Mouse (Mus musculus) olfactory bulb, adult 2 months (tissue): ENCODE results near the gene Kiz.

ENCODE experiments used
- CTCF ChIP-seq: fragments of 200-500 bp; IDR thresholded peaks from 2 replicates; pipeline ENCODE4 v1.5.1; 2012; ENCODE audit warnings: low read depth, mild to moderate bottlenecking, low read length, moderate library complexity; ENCODE audit not compliant: insufficient read depth
- POLR2A ChIP-seq: fragments of 200-500 bp; IDR thresholded peaks from 2 replicates; pipeline ENCODE4 v1.6.1; 2012; ENCODE audit warnings: mild to moderate bottlenecking, low read depth, low read length, moderate library complexity; ENCODE audit not compliant: insufficient read depth

GRCm38 (mm10) chr2:146856853-146857252, 1.2 kb downstream of the Kiz start:
- TF ChIP-seq POLR2A (no peak), CTCF (no peak)
